Mouse (Mus musculus) embryo, embryonic 10 days (tissue): ENCODE measurements around the gene Ikzf1.

Experiments used
- DNase-seq: peaks from one replicate; pipeline ENCODE4 v3.0.0-alpha.2; 2015; ENCODE audit warnings: low spot score

The Ikzf1 gene

GRCm38 (mm10) chr11:11690059-11690844, 5.4 kb downstream of the Ikzf1 start:
- DNase-seq = no peak

GRCm38 (mm10) chr11:11690845-11691196, 6.0 kb downstream of the Ikzf1 start:
- DNase-seq = no peak

GRCm38 (mm10) chr11:11691324-11692058, 6.7 kb downstream of the Ikzf1 start:
- no peak for DNase-seq

GRCm38 (mm10) chr11:11692558-11693166, 7.9 kb downstream of the Ikzf1 start:
- no peak for DNase-seq

GRCm38 (mm10) chr11:11693446-11693845, 8.6 kb downstream of the Ikzf1 start:
- no peak for DNase-seq

GRCm38 (mm10) chr11:11694072-11694471, 9.3 kb downstream of the Ikzf1 start:
- no peak for DNase-seq

- DNase-seq = no peak
Measured at GRCm38 (mm10) chr11:11694472-11695177, 9.8 kb downstream of the Ikzf1 start.

GRCm38 (mm10) chr11:11695211-11695887, 10.5 kb downstream of the Ikzf1 start:
- DNase-seq = no peak

GRCm38 (mm10) chr11:11695907-11696306, 11.1 kb downstream of the Ikzf1 start:
- DNase-seq = no peak

GRCm38 (mm10) chr11:11696814-11697213, 12.0 kb downstream of the Ikzf1 start:
- DNase-seq = no peak

GRCm38 (mm10) chr11:11701378-11701777, 16.6 kb downstream of the Ikzf1 start:
- no peak for DNase-seq

- no peak for DNase-seq
Measured at GRCm38 (mm10) chr11:11703776-11704175, 19.0 kb downstream of the Ikzf1 start.

GRCm38 (mm10) chr11:11708154-11708719, 23.4 kb downstream of the Ikzf1 start:
- no peak for DNase-seq

- DNase-seq = no peak
Measured at GRCm38 (mm10) chr11:11709311-11709710, 24.5 kb downstream of the Ikzf1 start.

GRCm38 (mm10) chr11:11710718-11711117, 25.9 kb downstream of the Ikzf1 start:
- no peak for DNase-seq

GRCm38 (mm10) chr11:11711748-11712147, 26.9 kb downstream of the Ikzf1 start:
- no peak for DNase-seq

GRCm38 (mm10) chr11:11714676-11715075, 29.9 kb downstream of the Ikzf1 start:
- DNase-seq = no peak

GRCm38 (mm10) chr11:11715963-11716691, 31.3 kb downstream of the Ikzf1 start:
- no peak for DNase-seq

- no peak for DNase-seq
Measured at GRCm38 (mm10) chr11:11716692-11717037, 31.9 kb downstream of the Ikzf1 start.

GRCm38 (mm10) chr11:11717606-11718167, 32.9 kb downstream of the Ikzf1 start:
- no peak for DNase-seq

- no peak for DNase-seq
Measured at GRCm38 (mm10) chr11:11719748-11720147, 34.9 kb downstream of the Ikzf1 start.
